Mouse (Mus musculus) embryonic facial prominence, embryonic 14.5 days (tissue): ENCODE results near the gene Zswim5. TPM values are rescaled to one million over a fixed set of nuclear protein-coding genes. Genes with fewer than 3 reads are reported as not detected.

Experiments used
- ATAC-seq: fragments of 200-750 bp; cut with Nextera tagmentation; 2 replicates; pipeline ENCODE4 v1.8.0; 2017; ENCODE audit warnings: low read depth, moderate number of reproducible peaks, moderate TSS enrichment
- DNase-seq: peaks from one replicate; pipeline ENCODE4 v3.0.0-alpha.2; 2015; ENCODE audit warnings: low spot score
- H3K27ac ChIP-seq: fragments of 300-500 bp; sonication (generic); replicated peaks from 2 replicates; pipeline ENCODE4 v1.5.1; 2014; ENCODE audit warnings: low read depth, mild to moderate bottlenecking, low read length, moderate library complexity
- H3K27me3 ChIP-seq: fragments of 300-500 bp; sonication (generic); replicated peaks from 2 replicates; pipeline ENCODE4 v1.6.1; 2014; ENCODE audit warnings: low read length; ENCODE audit not compliant: control insufficient read depth, insufficient read depth
- H3K36me3 ChIP-seq: fragments of 300-500 bp; sonication (generic); 2 replicates; pipeline ENCODE4 v1.6.1; 2014; ENCODE audit warnings: low read length, mixed read lengths; ENCODE audit not compliant: control insufficient read depth, insufficient read depth
- H3K4me1 ChIP-seq: fragments of 300-500 bp; sonication (generic); 2 replicates; pipeline ENCODE4 v1.6.1; 2014; ENCODE audit warnings: antibody characterized with exemption, low read length; ENCODE audit not compliant: control insufficient read depth, insufficient read depth
- H3K4me2 ChIP-seq: fragments of 300-500 bp; sonication (generic); 2 replicates; pipeline ENCODE4 v1.6.1; 2014; ENCODE audit warnings: low read depth, mild to moderate bottlenecking, low read length, moderate library complexity, mixed read lengths
- H3K4me3 ChIP-seq: fragments of 300-500 bp; sonication (generic); 2 replicates; pipeline ENCODE4 v1.5.1; 2014; ENCODE audit warnings: low read depth, mild to moderate bottlenecking, low read length
- H3K9ac ChIP-seq: fragments of 300-500 bp; sonication (generic); 2 replicates; pipeline ENCODE4 v1.6.1; 2014; ENCODE audit warnings: low read depth, mild to moderate bottlenecking, low read length, moderate library complexity, mixed read lengths
- H3K9me3 ChIP-seq: fragments of 300-500 bp; sonication (generic); 2 replicates; pipeline ENCODE4 v1.6.1; 2016; ENCODE audit warnings: low read length; ENCODE audit not compliant: control insufficient read depth
- WGBS: fragments of 180-500 bp; shearing (Covaris S2); extraction: QIAGEN DNeasy Blood & Tissue Kit; methylation state at CpG from one replicate; pipeline ENCODE4 v1.1.7; 2014; 5-methylcytosine and 5-hydroxymethylcytosine counted together
- polyA plus RNA-seq: library from polyadenylated mRNA; unstranded; fragments of >200 nt; fragmentation: Nextera tagmentation; extraction: Ambion mirVana; gene quantifications from 2 replicates; pipeline ENCODE4 v1.2.1, GENCODE M21; 2014

Gene Zswim5
- polyA plus RNA-seq, 1 experiment from 2014 or later: 0.54 TPM

DNA sequence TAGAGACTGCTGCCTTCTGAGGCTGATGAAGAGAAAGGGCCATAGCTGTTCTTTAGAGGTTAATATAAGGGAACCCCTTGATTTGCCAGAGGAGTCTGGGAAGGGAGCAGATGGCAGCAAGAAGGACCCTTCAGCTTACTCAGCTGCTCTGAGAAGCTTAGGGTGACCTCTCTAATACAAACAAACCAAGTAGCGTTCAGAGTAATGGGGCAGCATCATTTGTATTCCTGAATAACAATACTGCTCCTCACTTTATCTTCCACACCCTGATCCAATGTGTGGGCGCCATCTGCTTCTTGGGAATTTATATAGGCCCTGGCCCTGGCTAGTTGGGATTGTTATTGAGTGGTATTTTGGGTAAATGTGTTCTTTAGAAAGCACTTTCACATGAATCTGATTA is 65.5 kb downstream of the Zswim5 start:
- no peak for DNase-seq
- H3K4me2 ChIP-seq: no peak overlapping the region
- no peaks in the 10 kb centered on the region for H3K4me1 ChIP-seq
- H3K9ac ChIP-seq: no peak overlapping the region
- H3K27ac ChIP-seq: no peak overlapping the region
- H3K27me3 ChIP-seq: no peaks in the 10 kb centered on the region
- no peak for ATAC-seq
- 67% methylated on average over 2 of the region's 2 CpGs for WGBS
- H3K36me3 ChIP-seq: no peaks in the 10 kb centered on the region
- no peaks in the 10 kb centered on the region for H3K9me3 ChIP-seq
- H3K4me3 ChIP-seq: no peak overlapping the region

DNA sequence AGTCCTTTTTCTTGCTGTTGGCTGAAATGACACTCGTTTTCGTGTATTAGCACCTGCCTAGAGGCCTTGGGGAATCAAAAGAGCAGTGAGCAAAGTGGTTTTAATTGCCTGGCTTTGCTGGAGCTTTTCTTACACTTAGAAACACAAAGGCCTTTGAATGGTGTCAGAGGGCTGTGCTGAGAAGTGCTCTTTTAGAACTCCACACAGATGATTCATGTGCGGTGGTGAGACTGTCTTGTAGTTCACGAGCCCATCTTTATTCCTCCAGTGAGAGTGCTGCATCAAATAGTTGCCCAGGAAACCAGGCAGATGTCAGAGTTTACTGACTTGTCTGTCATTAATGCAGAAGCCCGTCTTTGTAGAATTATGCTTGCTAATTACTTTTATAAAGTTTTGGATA is 66.9 kb downstream of the Zswim5 start:
- no peak overlapping the region for H3K4me2 ChIP-seq
- no peak overlapping the region for H3K4me3 ChIP-seq
- H3K4me1 ChIP-seq: no peaks in the 10 kb centered on the region
- peak; percentile 23 for DNase-seq
- no peak for ATAC-seq
- H3K9me3 ChIP-seq: no peaks in the 10 kb centered on the region
- WGBS: 53% methylated on average over 5 of the region's 5 CpGs
- no peak overlapping the region for H3K27ac ChIP-seq
- no peak overlapping the region for H3K9ac ChIP-seq
- H3K36me3 ChIP-seq: no peaks in the 10 kb centered on the region
- H3K27me3 ChIP-seq: no peaks in the 10 kb centered on the region

DNA sequence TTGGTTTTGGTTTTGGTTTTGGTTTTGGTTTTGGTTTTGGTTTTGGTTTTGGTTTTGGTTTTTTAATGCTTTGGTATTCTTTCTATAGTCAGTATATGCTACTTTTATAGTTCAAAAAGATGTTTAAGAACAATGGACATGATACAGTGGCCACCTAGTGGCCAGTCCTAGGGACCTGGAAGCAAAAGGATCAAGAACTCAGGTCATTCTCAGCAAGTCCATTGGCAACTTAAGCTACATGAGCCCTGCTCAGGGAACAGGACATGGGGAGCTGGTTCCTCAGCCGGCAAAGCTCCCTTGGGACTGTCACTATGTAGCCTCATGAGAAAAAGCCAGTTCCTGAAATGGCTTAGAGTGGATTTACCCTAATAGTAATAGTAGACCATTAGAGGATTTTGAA is 74.5 kb downstream of the Zswim5 start:
- DNase-seq: peak; percentile 3

DNA sequence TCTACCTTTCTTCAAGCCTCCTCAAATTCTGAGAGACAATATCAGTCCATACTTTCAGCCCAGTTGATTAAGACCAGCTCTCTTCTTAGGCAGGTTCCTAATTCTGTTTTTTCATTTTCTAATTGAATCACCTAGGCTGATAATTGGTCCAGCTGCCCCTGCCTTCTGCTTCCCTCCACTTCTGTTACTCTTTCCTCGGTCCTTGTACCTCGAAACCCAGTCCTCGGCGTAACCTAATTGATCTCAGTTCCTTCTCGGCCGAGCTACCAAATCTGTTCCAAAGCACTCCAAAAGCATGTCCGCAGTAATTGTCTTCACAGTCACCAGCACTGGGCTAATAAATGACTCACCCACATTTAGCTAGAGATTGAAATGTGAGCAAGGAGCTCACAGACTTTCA is 77.8 kb downstream of the Zswim5 start:
- ATAC-seq: no peak
- H3K4me1 ChIP-seq: no peaks in the 10 kb centered on the region
- 73% methylated on average over 7 of the region's 7 CpGs for WGBS
- no peak for DNase-seq
- no peak overlapping the region for H3K27ac ChIP-seq
- H3K9me3 ChIP-seq: no peaks in the 10 kb centered on the region
- no peak overlapping the region for H3K9ac ChIP-seq
- H3K36me3 ChIP-seq: no peaks in the 10 kb centered on the region
- H3K4me3 ChIP-seq: no peak overlapping the region
- H3K27me3 ChIP-seq: no peaks in the 10 kb centered on the region
- H3K4me2 ChIP-seq: no peak overlapping the region

More for the DNA sequence above, 74.5 kb downstream of the Zswim5 start:
- H3K9ac ChIP-seq: no peak overlapping the region
- no peak overlapping the region for H3K4me3 ChIP-seq
- ATAC-seq: no peak
- H3K9me3 ChIP-seq: no peaks in the 10 kb centered on the region
- no peaks in the 10 kb centered on the region for H3K27me3 ChIP-seq
- no peaks in the 10 kb centered on the region for H3K4me1 ChIP-seq
- H3K36me3 ChIP-seq: no peaks in the 10 kb centered on the region
- 50% methylated on average over 1 of the region's 1 CpGs for WGBS
- no peak overlapping the region for H3K27ac ChIP-seq
- no peak overlapping the region for H3K4me2 ChIP-seq

DNA sequence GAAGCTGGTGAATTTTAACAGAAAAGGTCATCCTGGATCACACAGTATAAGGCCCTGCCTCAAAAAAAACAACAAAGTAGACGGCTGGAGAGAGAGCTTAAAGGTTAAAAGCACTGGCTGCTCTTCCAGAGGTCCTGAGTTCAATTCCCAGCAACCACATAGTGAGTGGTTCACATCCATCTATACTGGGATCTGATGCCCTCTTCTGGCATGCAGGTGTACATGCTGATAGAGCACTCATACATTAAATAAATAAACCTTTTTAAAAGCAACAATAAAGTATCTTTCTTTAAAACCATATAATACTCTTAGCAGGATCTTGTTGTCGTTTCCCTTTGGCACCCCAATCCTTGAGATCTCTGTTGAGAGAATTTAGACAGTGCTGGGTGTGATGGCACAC is 99.3 kb downstream of the Zswim5 start:
- H3K4me3 ChIP-seq: no peak overlapping the region
- no peak overlapping the region for H3K4me2 ChIP-seq
- no peaks in the 10 kb centered on the region for H3K9me3 ChIP-seq
- no peak for ATAC-seq
- WGBS: 67% methylated on average over 2 of the region's 2 CpGs
- no peaks in the 10 kb centered on the region for H3K36me3 ChIP-seq
- H3K4me1 ChIP-seq: no peaks in the 10 kb centered on the region
- no peak overlapping the region for H3K9ac ChIP-seq
- H3K27ac ChIP-seq: no peak overlapping the region
- DNase-seq: no peak
- no peaks in the 10 kb centered on the region for H3K27me3 ChIP-seq

GRCm38 (mm10) chr4:116985681-116986080 is 108.5 kb downstream of the Zswim5 start:
- DNase-seq (no peak), ATAC-seq (no peak)
- no peak overlapping the region for H3K4me3 ChIP-seq
- no peak overlapping the region for H3K27ac ChIP-seq
- H3K9me3 ChIP-seq: no peaks in the 10 kb centered on the region
- no peaks in the 10 kb centered on the region for H3K27me3 ChIP-seq
- H3K36me3 ChIP-seq: peaks cover 5% of the 10 kb centered on the region
- H3K4me1 ChIP-seq: no peaks in the 10 kb centered on the region
- WGBS: 92% methylated on average over 7 of the region's 7 CpGs
- no peak overlapping the region for H3K4me2 ChIP-seq
- H3K9ac ChIP-seq: no peak overlapping the region

GRCm38 (mm10) chr4:116986400-116987121 is 109.4 kb downstream of the Zswim5 start:
- Histone ChIP-seq H3K27me3 (no peaks in the 10 kb centered on the region), H3K4me1 (no peaks in the 10 kb centered on the region), H3K27ac (no peak overlapping the region), H3K9me3 (no peaks in the 10 kb centered on the region), H3K36me3 (peaks cover 10% of the 10 kb centered on the region), H3K4me2 (no peak overlapping the region), H3K4me3 (no peak overlapping the region), H3K9ac (no peak overlapping the region)
- DNase-seq: peak; percentile 82
- peak; percentile 67; the same call in 1 of the 2 replicates for ATAC-seq
- WGBS: 60% methylated on average over 17 of the region's 17 CpGs

DNA sequence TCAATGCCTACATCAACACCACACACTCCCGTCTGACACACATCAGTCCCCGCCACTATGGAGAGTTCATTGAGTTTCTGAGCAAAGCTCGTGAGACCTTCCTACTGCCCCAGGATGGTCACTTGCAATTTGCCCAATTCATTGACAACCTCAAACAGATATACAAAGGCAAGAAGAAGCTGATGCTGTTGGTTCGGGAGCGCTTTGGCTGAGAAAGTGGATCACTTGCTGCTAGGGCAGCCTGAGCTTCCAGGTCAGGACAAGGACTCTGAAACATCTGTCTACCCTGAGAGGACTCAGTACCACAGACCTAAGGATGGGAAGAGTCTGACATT is 109.9 kb downstream of the Zswim5 start:
- Histone ChIP-seq H3K9ac (no peak overlapping the region), H3K36me3 (peaks cover 10% of the 10 kb centered on the region), H3K4me3 (no peak overlapping the region), H3K27ac (no peak overlapping the region), H3K4me2 (no peak overlapping the region), H3K4me1 (no peaks in the 10 kb centered on the region), H3K27me3 (no peaks in the 10 kb centered on the region), H3K9me3 (no peaks in the 10 kb centered on the region)
- 76% methylated on average over 5 of the region's 5 CpGs for WGBS
- DNase-seq (no peak), ATAC-seq (no peak)

- H3K27me3 ChIP-seq: no peaks in the 10 kb centered on the region
- DNase-seq (peak; percentile 20), ATAC-seq (peak; percentile 30; the same call in 1 of the 2 replicates)
- peaks cover 10% of the 10 kb centered on the region for H3K36me3 ChIP-seq
- H3K9me3 ChIP-seq: no peaks in the 10 kb centered on the region
- H3K27ac ChIP-seq: no peak overlapping the region
- H3K4me3 ChIP-seq: no peak overlapping the region
- peaks cover 6% of the 10 kb centered on the region for H3K4me1 ChIP-seq
- no peak overlapping the region for H3K4me2 ChIP-seq
- no peak overlapping the region for H3K9ac ChIP-seq
- 47% methylated on average over 6 of the region's 6 CpGs for WGBS
Measured at GRCm38 (mm10) chr4:116989731-116990130, 112.6 kb downstream of the Zswim5 start.
